Mouse (Mus musculus): ENCODE results near the gene Selenot. TPM values are rescaled to one million over a fixed set of nuclear protein-coding genes. Genes with fewer than 3 reads are reported as not detected.
"Not testable (repeated sequence)": the region's sequence is repeated elsewhere in the genome, so short reads cannot be mapped to it uniquely, and the experiment has no call there.

Gene Selenot
- 10 to 100 TPM; 19.7 to 30.3 TPM for polyA plus RNA-seq (2017; shearing (Covaris generic))

DNA sequence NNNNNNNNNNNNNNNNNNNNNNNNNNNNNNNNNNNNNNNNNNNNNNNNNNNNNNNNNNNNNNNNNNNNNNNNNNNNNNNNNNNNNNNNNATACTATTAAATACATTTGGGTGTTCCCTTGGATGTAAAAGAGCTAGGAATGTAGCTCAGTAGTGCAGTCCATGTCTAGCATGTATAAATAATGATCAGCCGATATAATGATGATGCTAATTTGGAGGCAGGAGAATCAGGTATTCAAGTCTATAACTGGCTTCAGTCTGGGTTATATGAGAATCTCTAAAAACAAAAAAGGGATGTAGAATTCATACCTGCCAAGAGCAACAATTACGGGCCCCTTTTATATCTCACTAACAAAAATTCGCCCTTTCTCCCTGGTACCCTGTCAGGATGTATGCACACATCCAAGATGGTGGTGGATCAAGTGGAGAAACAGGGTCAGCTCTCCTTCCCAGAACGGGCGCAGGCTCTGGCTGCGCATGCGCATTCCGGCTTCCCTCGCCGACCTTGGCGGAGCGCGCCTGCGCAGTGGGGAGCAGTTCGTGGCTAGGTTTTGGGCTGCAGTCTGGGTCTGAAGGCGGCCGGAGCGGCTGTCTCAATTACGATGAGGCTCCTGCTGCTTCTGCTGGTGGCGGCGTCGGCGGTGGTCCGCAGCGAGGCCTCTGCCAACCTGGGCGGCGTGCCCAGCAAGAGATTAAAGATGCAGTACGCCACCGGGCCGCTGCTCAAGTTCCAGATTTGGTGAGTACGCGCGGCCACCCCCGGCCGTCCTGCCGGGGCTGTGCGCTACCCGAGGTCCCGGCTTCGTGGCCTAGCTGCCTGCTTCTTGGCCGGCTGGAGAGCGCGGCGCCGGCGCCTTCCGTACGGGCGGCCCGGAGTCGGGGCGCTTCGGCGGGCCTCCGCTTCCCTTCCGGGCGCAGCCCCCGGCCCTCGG lies at the start of gene Selenot:
Gene Selenot, plus strand, starts transcription at position 500 of the 930 bp plus-strand sequence.
- ATAC-seq, result peak; percentile 72

- ATAC-seq, result no peak
Measured at GRCm38 (mm10) chr3:58536573-58536972, 39.9 kb upstream of the Selenot start.

DNA sequence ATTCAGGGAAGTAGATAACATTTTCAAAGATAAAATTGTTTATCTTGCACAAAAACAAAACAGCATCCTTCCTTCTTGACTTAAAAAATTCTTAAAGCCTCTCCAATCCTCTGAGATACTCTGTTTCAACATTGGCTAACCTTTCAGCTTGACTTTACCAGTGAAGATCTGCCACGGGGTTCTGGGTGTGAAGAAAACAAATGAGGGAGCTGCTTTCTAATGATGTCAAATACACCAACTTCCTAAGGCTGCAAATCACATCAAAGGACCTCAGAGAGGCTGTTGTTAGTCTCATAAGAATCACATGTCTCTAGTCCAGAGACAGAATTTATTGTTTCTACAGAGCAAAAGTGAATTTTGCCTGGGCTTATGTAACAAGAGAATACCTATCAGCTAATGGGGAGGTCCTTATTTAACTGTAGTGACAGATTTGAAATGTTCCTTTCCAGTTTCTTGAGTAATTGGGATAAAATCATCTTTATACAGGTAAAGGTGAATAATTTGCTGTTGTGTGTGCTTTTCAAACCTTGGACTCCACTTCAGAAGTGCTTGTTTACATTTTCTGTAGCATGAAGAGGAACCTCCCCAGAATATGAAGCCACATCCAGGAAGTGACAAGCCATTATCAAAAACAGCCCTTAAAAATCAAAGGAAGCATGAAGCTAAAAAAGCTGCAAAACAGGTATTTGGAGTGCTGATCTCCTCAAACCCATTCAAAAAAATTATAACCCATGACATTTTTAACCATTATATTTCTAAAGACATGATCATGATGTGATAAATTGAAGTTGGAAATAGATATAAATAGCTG lies 24.2 kb upstream of the Selenot start:
- ATAC-seq, result peak; percentile 83

GRCm38 (mm10) chr3:58556649-58557048 lies 19.8 kb upstream of the Selenot start:
- no peak for ATAC-seq

GRCm38 (mm10) chr3:58559887-58560286 lies 16.5 kb upstream of the Selenot start:
- ATAC-seq, result no peak

GRCm38 (mm10) chr3:58561437-58561836 lies 15.0 kb upstream of the Selenot start:
- no peak for ATAC-seq

- ATAC-seq, result no peak
Measured at GRCm38 (mm10) chr3:58570821-58571220, 5.6 kb upstream of the Selenot start.

GRCm38 (mm10) chr3:58577067-58577503 lies 649 bp downstream of the Selenot start:
- peak; percentile 53 for ATAC-seq

GRCm38 (mm10) chr3:58577506-58578050 lies 1.1 kb downstream of the Selenot start:
- no peak for ATAC-seq

- no peak for ATAC-seq
Measured at GRCm38 (mm10) chr3:58581530-58581929, 5.1 kb downstream of the Selenot start.

DNA sequence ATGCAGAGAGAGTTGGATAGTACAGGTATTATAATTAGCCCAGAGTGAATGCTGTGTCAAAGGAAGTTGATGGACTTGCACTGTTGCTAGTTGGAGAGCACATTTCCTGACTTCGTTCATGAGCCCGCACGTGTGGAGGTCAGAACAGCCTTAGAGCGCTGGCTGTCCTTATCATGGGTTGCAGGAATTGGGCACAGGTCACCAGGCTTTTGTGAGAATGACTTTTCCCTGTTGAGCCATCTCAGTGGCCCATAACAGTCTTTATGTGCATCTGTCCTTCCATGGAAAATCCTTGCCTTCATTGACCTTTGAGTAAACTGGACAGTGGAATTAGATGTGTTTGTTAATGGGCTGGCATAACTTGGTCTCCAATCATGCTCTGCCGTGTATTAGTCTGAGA lies 5.9 kb downstream of the Selenot start:
- ATAC-seq, result no peak

- peak; percentile 74 for ATAC-seq
Measured at GRCm38 (mm10) chr3:58582788-58583426, 6.5 kb downstream of the Selenot start.

DNA sequence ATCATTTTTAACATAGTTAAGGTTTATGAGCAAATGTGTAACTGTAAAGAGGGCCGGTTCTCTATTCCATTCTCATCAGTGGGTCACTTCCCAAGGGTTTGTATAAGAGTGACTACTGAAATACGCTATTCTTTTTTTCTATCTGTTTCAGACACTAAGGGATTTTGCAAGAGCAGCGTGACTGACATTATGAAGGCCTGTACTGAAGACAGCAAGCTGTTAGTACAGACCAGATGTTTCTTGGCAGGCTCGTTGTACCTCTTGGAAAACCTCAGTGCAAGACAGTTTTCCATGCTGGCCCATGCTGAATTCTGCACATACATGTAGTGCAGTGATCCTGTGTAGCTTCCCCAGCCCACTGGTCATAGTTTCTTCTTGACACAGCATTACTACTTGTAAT lies 14.1 kb downstream of the Selenot start:
- ATAC-seq, result not testable (repeated sequence)

DNA sequence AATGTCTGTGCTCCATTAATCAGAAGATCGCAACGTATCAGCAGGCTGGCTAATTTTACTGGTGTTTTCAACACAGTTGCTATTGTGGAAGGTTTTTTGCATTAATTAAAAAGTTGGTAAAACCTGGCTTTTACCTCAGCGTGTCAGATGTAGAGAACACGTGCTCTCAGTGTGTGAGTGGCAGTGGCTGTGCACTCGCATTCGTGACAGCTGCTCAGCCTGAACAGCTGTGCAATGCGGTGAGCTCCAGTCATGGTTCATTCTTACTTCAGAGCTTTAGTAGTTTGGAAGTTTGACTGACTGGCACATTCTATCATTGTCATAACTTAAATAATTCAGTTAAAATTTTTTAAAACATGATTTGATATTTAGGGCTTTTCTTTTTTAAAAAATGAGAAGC lies 16.2 kb downstream of the Selenot start:
- not testable (repeated sequence) for ATAC-seq

DNA sequence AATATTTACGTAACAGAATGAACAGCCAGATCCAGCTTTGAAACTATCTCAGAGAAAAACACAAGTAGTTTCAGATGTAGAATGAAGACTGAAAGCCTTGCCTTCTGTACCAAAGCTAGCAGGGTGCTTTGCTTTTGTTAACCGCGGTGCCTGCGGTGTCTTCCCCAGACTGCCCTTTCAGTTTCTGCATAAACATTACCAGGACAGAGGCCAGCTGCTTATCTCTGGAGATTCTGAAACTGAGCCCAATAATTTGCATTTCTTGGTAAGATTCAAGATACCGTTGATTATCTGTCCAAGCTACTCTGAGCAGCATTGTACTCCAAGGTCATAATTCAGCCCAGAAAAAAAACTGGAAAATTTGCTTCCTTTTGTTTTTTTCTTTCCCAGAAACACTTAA lies 17.2 kb downstream of the Selenot start:
- no peak for ATAC-seq

- ATAC-seq, result no peak
Measured at GRCm38 (mm10) chr3:58608506-58608905, 32.1 kb downstream of the Selenot start.

GRCm38 (mm10) chr3:58609985-58610384 lies 33.5 kb downstream of the Selenot start:
- no peak for ATAC-seq

DNA sequence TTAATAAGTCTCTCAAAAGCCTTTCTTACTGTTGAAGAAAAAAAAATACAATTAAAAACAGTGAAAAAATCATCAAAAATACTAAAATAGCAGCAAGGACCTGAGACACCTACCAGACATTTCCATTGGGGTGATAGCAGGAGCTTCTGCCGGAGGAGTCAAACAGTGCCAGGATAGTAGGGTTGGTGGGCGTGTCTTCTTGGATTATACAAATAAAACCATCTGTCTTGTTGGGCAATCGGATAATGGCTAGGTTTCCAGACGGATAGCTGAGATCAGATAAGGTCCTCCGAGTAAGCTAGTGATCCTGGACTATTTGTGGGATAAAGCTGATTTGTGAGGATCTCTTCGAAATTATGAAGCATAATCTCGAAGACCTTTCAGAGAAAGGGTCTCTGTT lies 44.6 kb downstream of the Selenot start:
- ATAC-seq, result no peak

DNA sequence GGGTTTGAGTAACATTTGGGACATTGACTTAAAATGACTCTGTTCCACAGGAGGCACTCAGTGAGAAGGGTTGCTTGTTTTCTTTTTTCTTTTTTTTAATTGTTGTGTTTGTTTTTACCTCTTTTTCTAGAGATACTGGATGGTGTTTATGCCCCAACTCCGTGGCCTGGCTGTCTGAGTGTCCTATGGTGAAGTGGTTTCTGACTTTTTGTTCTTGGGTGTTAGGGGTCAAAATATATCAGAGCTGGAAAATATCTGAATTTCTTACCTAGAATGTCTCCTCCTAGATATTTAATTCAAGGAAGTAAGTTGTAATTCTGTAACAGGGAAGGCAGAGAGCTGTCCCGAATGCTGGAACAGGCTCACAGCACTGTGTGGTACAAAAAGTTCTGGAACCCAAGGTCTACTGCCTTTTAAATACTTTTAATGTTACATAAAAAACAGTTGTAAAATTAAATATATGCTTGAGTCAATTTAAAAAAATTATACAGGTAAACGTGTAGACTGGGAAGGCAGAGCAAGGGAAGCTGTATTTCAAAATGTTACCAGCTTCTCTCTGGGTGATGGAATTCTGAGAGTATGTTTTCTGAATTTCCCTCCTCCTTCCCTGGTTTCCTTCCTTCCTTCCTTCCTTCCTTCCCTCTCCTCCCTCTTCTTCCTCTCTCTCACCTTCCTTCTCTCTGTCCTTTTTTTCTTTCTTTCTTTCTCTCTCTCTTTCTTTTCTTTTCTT lies 46.4 kb downstream of the Selenot start:
- ATAC-seq, result peak; percentile 81

DNA sequence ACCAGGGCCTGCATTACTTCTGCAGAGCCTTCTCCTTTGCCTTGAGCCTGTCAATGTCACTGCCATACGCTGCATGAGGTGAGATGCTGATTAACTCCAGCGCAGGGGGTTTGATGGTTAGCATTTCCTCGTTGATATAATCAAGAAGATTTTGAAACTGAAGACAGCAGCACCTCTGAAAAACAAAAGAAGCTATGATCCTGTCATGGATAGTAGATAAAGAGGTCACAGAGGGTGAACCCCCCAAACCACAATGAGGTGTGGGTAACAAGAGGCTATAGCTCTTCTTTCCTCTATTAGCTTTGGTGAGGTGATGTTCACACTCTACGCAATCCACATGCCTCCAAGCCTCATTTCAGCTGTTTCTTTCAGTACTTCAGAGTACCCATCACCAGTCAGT lies 48.5 kb downstream of the Selenot start:
- ATAC-seq, result no peak

GRCm38 (mm10) chr3:58631693-58632092 lies 55.3 kb downstream of the Selenot start:
- ATAC-seq, result no peak
